Mouse (Mus musculus): ENCODE data around the gene Maged1.

Gene Maged1

GRCm38 (mm10) chrX:94541918-94542355 is at the start of gene Maged1:
Gene Maged1, minus strand, starts transcription at chrX:94542143.
- peak; percentile 89 to 91 for DNase-seq (ENCODE audit: low spot score in 2 of 2)

- DNase-seq (ENCODE audit: low spot score in 2 of 2) = no peak
These were observed 38.3 kb upstream of the Maged1 start for GRCm38 (mm10) chrX:94580251-94580650.

- DNase-seq (ENCODE audit: low spot score in 2 of 2) = no peak
These were observed 22.8 kb upstream of the Maged1 start for GRCm38 (mm10) chrX:94564694-94565093.

- DNase-seq (ENCODE audit: low spot score in 2 of 2) = no peak
These were observed 20.4 kb upstream of the Maged1 start for GRCm38 (mm10) chrX:94562392-94562791.

- DNase-seq (ENCODE audit: low spot score in 2 of 2) = no peak
These were observed 6.3 kb upstream of the Maged1 start for GRCm38 (mm10) chrX:94548227-94548626.

GRCm38 (mm10) chrX:94545941-94546340 is 4.0 kb upstream of the Maged1 start:
- DNase-seq (ENCODE audit: low spot score in 2 of 2) = no peak

- no peak for DNase-seq (ENCODE audit: low spot score in 2 of 2)
These were observed 3.0 kb upstream of the Maged1 start for GRCm38 (mm10) chrX:94544923-94545322.

- no peak for DNase-seq (ENCODE audit: low spot score in 2 of 2)
These were observed 593 bp upstream of the Maged1 start for GRCm38 (mm10) chrX:94542536-94542935.

GRCm38 (mm10) chrX:94541206-94541605 is 737 bp downstream of the Maged1 start:
- DNase-seq (ENCODE audit: low spot score in 2 of 2) = no peak

- DNase-seq (ENCODE audit: low spot score in 2 of 2) = peak; percentile 50 to 65
These were observed 1.4 kb downstream of the Maged1 start for GRCm38 (mm10) chrX:94540341-94541201.

- no peak for DNase-seq (ENCODE audit: low spot score in 2 of 2)
These were observed 7.6 kb downstream of the Maged1 start for GRCm38 (mm10) chrX:94534346-94534745.

- DNase-seq (ENCODE audit: low spot score in 2 of 2) = no peak
These were observed 11.6 kb downstream of the Maged1 start for GRCm38 (mm10) chrX:94530301-94530700.

GRCm38 (mm10) chrX:94522166-94522565 is 19.8 kb downstream of the Maged1 start:
- no peak for DNase-seq (ENCODE audit: low spot score in 2 of 2)

- no peak for DNase-seq (ENCODE audit: low spot score in 2 of 2)
These were observed 33.5 kb downstream of the Maged1 start for GRCm38 (mm10) chrX:94508442-94508819.

GRCm38 (mm10) chrX:94507698-94508441 is 34.1 kb downstream of the Maged1 start:
- DNase-seq (ENCODE audit: low spot score in 2 of 2) = peak in 1 of 2 experiments; percentile 7

- DNase-seq (ENCODE audit: low spot score in 2 of 2) = no peak
These were observed 55.7 kb downstream of the Maged1 start for GRCm38 (mm10) chrX:94486001-94486792.
